Mouse (Mus musculus): Measurements from ENCODE around the gene Rbm20. TPM values are rescaled to one million over a fixed set of nuclear protein-coding genes. Genes with fewer than 3 reads are reported as not detected.

Gene Rbm20
- total RNA-seq, 2 experiments from 2014 or later, result 175 to 184 TPM

DNA sequence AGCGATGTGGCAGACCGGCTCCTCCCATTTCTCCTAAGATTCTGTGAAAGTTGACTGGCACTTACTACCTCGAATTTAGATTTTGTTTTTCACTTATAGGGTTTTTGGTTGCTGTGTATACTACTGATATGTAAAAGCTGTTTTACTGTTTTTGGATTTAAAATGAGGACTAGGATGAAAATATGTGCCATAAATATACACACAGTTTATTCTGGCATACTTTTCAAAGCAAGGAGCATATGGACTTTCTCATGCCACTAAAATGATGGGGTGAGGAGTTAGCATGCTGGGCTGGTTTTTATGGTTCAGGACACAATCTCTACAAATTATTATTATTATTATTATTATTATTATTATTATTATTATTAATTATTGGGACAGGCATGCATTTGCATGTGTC is 133.5 kb downstream of the Rbm20 start:
- no peak for DNase-seq

DNA sequence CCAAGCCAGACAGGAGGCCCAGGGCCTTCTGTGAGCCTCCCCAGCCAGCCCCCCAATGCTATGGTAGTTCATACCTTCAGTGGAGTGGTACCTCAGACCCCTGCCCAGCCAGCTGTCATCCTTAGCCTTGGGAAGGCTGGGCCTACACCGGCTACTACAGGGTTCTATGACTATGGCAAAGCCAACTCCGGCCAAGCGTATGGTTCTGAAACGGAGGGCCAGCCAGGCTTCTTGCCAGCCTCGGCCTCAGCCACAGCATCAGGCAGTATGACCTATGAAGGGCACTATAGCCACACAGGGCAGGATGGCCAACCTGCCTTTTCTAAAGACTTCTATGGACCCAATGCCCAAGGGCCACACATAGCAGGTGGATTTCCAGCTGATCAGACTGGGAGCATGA is 136.5 kb downstream of the Rbm20 start:
- DNase-seq, result peak in 1 of 2 experiments; percentile 37

DNA sequence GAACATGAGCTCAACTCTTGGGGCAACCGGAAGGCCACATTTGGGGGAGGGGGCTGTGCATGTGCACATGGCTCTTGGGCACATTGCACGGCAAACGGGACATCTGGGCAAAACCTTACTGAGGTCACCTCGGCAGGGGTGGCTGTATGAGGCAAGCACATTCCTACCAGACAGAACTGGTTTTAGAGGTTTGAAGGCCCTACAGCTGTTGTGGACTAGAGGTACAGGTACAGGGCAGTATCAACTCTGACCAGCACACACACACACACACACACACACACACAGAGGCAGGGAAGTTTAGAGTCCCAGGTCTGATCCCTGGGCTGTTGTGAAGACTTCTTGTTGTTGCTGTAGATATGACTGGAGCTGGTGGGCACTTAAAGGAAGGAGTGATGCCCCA is 138.6 kb downstream of the Rbm20 start:
- peak in 1 of 2 experiments; percentile 19 for DNase-seq

- no peak for DNase-seq
These were observed 139.1 kb downstream of the Rbm20 start for GRCm38 (mm10) chr19:53816242-53816641.

DNA sequence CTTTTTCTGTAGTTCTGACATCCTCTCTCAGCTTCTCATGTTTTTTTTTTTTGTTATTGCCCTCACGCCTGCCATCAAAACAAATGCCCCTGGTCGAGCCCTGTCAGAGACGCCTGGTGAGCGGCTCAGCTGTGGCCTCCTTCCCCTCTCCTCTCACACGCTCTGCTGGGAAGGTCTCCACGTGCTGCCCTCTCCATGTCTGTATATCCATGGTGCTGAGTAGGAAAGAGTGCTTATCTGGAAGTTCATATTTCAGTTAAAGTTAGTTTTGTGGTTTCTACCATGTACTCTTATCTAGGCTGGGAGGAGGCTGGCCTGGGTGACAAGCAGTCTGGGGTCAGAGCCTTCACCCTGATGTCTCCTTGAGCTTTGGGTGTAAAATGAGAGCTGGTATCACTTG is 142.2 kb downstream of the Rbm20 start:
- no peak for DNase-seq

GRCm38 (mm10) chr19:53821241-53822120 is 144.4 kb downstream of the Rbm20 start:
- DNase-seq, result no peak

DNA sequence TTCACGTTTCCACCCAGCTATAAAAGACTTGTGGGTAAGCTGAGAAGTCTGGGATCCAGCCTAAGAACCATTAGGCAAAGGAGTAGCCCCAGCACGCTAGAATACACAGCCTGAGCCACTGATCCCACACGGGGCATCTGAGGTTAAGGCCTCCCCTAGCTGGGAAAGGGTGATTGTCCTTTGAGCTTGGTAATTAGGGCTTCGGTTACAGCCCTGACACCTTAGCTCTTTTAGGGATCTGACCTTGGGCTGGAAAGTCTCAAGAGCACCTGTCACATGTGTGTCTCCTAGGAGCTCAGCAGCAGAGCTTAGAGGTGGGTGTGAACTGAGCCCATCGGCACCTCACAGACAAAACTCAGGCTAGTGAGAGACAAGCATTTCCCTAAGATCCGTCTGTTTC is 146.7 kb downstream of the Rbm20 start:
- peak in 1 of 2 experiments; percentile 51 for DNase-seq

DNA sequence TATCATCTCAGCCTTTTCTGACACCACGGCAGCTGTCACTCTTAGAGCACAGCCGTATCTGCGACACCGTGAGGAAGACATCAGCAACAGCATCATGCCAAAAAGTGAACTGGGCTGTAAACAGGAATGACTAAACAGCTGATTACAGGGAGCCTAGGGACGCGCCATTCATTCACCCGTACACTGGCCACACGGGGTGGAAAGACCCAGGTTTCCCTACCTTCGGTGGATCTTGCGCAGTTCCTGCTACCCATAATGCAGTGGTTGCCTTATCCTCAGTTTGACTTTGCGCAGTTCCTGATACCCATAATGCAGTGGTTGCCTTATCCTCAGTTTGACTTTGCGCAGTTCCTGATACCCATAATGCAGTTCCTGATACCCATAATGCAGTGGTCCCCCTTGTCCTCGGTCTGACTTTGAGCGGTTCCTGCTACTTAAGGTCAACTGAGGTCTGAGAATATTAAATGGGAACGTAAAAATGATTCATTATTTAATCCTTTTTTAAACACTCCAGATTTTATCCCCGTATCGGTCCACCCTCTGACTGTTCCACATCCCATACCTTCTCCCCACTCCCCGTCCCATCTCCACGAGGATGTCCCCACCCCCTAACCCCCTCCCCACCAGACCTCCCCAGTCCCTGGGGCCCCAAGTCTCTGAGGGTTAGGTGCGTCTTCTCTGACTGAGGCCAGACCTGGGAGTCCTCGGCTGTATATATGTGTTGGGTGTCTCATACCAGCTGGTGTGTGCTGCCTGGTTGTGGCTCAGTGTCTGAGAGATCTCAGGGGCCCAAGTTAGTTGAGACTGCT is 148.0 kb downstream of the Rbm20 start:
- DNase-seq, result peak; percentile 56 to 68

DNA sequence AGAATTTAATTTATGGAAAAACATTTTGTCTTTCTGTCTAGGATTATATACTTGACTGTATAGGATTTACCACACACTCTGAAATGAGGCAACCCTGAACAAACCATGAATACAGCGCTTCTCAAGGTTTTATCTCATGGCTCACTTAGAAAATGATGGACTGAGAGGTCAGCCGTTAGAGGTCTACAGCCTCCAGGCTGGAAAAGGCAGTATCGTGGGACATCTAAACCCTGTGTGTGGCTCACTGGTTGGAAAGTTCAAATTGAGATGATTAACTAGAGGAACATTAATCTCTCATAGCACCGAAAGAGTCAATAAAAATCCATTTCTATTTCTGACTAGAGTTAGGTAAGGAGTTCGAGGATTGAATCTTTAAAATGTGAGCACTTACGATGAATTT is 152.9 kb downstream of the Rbm20 start:
- DNase-seq, result no peak

DNA sequence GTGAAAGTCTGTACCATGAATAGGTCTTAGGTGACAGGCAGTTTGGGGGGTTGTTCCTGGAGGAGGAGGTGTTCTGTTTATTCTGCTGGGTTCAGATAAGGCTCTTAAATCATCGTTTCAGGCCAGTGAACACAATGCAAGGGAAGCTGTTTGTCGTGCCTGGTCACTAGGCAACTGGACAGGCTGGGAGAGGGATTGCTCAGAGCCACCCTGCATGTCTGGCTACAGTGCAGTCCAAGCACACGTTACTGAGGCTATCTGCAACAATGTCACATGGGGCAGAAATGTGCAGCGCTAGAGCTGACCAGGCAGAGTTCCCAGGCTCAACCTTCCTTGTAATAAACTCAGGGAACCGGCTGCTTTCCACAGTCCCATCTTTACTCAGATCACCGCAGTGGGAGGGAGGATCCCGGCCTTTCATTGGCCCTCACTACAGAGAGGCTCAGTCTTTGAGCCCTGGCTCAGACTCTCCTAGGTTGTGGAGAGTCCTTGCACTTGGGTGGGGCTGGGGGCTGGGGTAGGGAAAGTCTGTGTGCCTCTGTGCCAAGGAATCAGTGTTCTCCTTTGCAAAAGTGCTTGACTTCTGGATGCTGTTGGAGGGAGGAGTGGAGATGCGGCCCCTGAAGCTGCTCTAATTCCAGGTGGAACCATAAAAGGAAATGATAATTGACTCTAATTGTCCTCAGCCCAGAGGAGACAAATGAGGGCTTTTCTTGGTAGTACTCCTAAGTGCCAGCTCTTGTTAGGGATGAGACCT is 153.5 kb downstream of the Rbm20 start:
- peak; percentile 78 to 89 for DNase-seq

DNA sequence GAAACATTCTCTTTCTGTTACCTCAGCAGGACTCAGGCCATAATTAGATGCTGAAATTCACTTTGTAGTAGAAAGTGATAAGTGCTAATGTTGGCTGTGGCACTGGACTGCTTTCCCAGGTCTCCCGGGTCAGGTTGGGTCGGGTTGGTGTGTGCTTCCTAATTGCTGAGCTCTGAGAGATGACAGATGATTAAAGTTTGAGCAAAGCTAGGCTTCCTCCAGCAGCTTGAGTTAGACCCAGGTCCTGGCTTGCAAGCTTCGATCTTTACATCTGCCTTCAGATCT is 154.0 kb downstream of the Rbm20 start:
- DNase-seq, result no peak

GRCm38 (mm10) chr19:53832512-53832911 is 155.4 kb downstream of the Rbm20 start:
- no peak for DNase-seq

GRCm38 (mm10) chr19:53833745-53834369 is 156.8 kb downstream of the Rbm20 start:
- no peak for DNase-seq

GRCm38 (mm10) chr19:53836569-53837454 is 159.7 kb downstream of the Rbm20 start:
- DNase-seq, result no peak

DNA sequence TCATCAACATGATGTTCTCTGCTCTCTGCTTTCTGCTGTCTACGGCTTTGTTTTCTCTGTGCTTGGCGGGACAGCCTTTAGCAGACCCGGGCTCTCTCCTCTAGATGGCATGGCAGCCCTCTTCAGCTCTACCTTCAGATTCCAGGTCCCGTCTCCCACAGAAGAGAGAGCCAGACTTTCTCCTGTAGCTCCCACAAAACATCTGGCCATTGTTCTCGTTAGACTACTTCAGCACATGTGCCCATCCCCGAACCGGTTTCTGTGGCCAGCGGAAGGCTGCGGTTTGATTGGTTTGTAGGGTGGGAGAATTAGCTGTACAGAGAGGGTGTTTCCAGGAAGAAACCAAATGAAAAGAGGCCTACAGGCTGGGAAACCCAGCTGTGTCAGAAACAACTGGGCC is 161.7 kb downstream of the Rbm20 start:
- DNase-seq, result peak in 1 of 2 experiments; percentile 52

DNA sequence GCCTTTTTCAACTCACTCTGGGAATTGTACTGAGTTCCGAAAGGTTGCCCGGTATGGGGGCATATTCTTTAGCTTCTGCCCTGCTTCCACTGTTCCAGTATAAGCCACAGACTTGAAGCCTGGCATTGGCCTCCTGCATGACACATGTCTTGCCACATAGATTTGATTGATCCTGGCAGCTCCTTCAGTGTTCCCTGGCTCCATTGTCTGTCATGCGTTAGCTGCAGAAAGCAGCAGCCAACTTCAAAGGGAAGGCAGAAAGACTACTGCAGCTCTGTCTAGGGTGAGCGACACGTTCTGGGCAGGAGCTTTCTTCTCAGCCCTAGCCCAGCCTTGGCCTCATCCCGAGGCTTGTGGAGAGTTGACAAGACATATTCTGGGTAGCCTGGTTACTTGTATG is 162.7 kb downstream of the Rbm20 start:
- no peak for DNase-seq

GRCm38 (mm10) chr19:53841915-53842314 is 164.8 kb downstream of the Rbm20 start:
- DNase-seq, result peak in 1 of 2 experiments; percentile 64

DNA sequence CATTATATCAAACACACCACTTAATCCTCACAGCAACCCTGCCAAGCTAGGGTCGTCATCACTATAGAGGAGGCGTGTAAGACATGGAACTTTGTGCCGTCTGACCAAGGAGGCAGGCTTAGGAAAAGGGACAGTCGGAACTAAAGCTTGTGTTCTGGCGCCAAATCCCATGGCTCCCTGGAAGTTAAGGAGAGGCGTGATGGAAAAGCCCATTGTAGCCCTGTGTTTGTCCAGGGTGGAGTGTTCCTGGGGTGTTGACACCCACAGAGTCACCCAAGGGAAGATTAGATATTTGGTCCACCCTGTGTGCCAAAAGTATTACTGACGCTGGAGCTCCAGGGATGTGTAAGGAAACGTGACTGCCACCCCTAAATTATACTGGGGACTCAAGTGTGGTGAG is 166.9 kb downstream of the Rbm20 start:
- peak in 1 of 2 experiments; percentile 38 for DNase-seq

GRCm38 (mm10) chr19:53848272-53848995 is 171.3 kb downstream of the Rbm20 start:
- no peak for DNase-seq

- peak; percentile 84 for DNase-seq
These were observed 173.2 kb downstream of the Rbm20 start for GRCm38 (mm10) chr19:53850166-53850922.
